Mouse (Mus musculus) c-Kit-positive CD71-negative TER-119-negative erythroid progenitor cells, embryonic 14.5 days (primary cell): ENCODE data around the gene Xab2.
"Not testable (repeated sequence)": the region's sequence is repeated elsewhere in the genome, so short reads cannot be mapped to it uniquely, and the experiment has no call there.

Experiments used
- DNase-seq: peaks from one replicate; pipeline ENCODE4 v3.0.0-alpha.2; 2013; ENCODE audit warnings: low read depth

Xab2 gene

DNA sequence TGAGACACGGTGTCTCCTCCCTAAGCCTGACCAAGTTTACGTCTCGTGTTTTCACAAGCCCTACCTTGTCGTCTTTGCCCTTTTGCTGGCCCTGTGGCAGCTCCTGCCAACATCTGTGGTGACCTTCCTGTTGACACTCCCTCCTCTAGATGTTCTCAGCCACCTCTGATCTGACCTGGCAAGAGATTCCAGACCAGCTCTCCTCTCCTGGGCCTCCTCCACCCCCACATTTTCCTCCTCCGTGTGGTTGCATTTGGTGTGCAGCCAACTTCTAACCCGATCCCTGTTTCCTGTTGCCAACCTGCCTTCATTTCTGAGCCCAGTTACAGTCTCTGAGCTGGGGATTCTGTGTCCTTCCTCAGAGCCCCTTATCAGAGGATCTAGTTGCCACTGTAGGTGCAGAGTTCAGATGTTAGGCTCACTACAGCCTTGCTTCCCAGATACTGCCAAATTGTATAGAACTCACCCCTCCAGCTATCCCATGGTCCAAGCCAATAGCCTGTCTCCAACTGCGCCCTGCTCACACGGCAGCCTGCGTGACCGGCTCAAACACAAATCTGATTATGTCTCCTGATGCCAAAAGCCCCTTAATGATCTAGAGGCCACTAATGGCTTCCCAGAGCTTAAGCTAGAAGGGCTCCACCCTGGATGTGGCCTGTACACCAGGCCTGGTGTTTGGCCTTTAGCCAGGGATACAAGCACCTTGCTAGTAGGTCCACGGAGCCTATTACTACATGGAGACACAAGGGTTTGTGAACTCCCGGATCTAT lies 11.9 kb downstream of the Xab2 start:
- no peak for DNase-seq

DNA sequence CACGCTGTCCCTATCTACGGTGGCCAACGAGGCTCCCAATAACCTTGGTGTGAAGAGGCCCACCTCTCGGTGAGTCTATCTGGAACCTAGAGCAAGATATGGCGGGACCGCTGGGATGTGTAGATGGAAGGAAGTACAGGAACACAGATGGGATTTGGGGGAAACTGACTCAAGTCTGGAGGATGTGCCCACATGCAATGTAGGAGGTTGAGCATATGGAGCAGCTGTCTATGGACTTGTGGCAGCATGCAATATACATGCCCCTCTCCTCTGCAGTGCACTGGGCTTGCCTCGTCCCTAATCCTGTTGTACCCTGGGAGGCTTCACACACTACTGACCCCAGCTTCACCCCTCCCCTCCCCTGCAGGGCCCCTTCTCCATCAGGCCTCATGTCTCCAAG lies 13.3 kb downstream of the Xab2 start:
- DNase-seq: no peak

DNA sequence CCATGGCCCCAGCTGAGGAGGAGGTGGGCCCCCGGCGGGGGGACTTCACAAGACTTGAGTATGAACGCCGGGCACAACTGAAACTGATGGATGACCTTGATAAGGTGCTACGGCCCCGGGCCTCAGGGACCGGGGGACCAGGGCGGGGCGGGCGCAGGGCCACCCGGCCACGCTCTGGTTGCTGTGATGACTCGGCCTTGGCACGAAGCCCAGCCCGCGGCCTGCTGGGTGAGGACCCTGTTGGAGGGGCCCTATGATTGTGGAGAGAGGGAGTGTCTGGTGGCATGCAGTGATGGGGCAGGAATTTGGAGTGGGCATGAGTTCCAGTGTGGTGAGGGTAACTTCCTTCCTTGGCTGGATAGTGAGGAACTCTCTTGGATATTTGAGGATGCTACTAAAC lies 14.5 kb downstream of the Xab2 start:
- no peak for DNase-seq

DNA sequence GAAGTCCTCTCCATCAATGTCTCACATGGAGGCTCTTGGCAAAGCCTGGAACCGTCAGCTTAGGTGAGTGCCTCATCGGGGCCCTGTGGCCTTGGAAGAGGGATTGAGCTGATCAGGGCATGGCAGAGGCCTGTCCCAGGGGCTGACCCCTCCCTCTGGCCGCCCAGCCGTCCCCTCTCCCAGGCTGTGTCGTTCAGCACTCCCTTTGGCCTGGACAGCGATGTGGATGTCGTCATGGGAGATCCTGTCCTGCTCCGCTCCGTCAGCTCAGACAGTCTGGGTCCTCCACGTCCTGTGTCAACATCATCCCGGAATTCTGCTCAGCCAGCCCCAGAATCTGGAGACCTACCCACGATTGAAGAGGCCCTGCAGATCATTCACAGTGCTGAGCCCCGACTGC lies 17.7 kb downstream of the Xab2 start:
- DNase-seq: no peak

DNA sequence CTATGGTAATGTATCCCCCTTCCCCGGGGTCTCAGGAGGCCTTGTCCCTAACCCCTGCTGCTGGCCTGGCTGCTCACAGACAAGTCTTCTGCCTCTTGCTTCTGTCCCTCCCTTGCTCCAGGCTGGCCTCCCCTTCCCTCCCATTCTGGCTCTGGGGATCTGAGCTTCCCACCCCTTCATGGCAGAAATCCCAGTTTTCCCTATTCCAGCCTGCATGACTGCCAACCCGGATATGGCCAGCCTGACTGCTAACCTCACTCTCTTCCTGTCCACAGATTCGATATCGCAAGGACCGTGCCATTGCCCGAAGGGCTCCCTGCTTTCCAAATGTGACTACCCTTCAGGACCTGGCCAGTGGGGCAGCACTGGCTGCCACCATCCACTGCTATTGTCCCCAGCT lies 20.7 kb downstream of the Xab2 start:
- no peak for DNase-seq

DNA sequence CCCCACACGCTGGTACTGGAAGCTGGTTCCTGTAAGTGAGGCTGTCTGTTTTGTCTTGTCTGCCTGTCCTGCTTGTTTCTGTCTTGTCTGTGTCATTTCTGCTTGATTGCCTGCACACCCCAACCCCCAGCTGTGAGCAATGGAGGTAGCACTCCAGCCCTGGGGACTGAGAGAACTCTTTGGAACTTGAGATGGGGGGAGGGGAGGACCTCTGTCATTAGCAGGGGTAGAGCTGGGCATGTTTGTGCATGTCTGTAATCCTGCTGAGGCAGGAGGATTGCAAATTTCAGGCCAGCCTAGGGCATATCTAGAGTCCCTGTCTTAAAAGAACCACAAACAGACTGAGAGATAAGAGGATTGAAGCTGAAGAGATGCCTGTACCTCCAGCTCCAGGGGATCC lies 21.9 kb downstream of the Xab2 start:
- DNase-seq: no peak

DNA sequence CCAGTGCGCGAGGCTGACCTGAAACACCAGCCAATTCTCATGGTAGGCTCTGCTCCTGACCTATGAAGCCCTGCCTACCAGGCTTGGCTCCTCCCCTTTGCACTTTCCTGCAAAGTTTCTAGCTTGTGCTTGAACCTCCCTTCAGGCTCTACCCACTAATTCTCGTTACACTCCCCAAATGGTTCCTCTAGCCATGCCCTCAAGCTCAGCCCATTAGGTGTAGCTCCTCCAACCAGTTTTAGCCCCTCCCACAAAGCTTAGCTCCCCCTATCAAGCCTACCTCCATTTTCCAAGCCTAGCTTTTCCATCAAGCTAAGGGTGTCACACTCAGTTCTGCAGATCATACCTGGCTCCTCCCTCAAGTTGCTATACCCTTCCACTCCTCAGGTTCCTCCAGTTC lies 23.1 kb downstream of the Xab2 start:
- no peak for DNase-seq

DNA sequence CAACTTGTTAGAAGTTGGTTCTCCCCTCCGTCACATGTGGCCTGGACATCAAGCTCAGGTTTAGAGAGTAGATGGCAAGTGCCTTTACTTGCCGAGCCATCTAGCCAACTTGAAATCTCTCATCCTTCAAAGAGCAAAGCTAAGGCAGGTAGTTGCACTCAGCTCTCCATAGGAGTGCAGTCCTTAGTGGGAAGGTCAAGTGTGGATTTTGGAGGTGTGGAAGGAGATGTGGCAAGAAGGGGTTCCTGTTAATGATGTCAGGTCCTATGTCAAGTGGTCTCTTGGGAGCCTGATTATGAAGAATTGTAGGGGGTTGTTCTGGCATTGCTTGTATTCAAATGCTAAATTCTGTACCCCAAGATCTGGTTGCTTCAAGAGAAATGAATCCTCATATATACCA lies 26.6 kb downstream of the Xab2 start:
- DNase-seq: no peak

DNA sequence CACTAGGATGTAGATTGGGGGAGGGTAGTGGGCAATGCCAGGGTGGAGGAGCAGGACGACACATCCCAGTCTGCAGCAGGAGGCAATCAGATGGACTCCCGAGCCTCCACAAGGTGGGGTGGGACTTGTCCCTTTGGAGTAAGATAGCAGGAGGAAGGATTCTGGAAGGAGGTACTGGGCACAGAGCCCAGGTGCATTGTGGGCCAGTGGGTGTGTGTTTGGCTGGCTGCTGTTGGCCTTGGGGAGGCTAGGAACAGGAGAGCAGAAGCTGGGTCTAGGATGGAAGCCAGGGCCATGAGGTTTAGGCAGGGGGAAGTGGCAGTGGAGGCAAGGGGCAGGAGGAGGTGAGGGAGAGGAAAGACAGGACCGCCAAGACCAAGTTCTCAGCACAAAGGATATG lies 27.6 kb downstream of the Xab2 start:
- no peak for DNase-seq

DNA sequence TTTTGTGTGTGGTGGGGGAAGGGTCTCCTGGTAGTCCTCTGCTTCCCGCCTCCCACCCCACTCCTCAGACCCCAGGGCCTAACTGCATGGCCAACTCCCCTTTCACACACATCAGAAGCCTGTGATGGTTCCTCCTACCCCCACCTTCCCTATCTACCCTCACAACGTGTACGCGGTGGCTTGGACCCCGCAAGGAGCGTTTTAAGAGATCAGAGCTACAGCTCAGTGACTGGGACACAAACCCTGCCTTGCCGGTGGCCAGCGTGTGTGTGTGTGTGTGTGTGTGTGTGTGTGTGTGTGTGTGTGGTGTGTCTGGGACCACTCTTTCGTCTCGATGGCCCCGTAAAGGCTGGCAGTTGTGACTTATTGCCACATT lies 32.9 kb downstream of the Xab2 start:
- no peak for DNase-seq

DNA sequence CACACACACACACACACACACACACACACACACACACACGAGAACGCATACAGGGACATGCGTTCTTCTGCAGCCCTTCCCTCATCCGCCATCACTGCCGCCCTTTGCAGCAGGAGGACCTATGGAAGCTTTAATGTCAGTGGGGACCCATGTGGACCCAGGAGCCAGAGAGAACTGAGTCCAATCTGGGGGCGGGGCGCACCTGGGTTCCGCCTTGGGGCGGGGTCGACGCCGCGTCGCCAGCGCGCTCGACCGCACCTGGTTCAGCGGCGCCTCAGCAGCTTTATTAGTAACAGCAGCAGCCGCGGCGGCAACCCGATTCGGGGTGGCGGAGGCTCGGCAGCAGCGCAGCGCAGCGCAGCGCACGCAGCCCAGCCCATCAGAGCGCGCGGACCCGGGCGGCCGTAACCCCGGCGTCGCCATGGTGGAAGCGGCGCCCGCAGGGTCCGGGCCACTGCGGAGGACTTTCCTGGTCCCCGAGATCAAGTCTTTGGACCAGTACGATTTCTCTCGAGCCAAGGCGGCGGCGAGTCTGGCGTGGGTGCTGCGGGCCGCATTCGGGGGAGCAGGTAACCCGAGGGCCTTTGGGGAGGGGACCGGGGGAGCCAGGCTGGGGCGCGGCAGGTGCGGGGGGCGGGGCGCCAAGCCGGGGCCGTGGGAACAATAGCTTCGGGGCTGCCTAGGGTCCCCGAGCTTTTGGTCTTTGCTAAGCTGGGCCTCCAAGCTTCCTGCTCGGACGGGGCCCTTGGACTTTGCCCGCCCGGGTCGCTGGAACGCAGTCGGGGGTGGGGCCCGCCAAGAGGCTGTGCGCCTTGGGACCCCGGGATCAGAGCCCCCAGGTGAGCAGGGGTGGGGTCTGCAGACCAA lies 33.5 kb downstream of the Xab2 start:
- peak; percentile 23 for DNase-seq

DNA sequence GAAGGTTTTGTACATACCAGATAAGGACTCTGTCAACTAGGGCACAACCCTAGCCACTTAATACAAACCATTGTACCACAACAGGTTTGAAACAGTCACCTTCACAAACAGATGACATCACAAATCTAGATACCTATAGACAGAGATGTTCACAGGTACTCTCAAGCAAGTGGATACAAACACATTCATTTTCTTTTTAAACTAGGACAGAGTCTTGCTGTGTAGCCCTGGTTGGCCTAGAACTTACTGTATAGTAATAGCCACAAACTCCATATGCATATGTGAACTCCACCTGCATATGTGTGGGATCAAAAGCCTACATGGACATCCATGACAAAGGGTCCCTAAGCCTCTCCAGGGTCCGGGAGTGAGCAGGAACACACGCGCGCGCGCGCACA lies 34.1 kb downstream of the Xab2 start, which contains the start of gene Camsap3:
Gene Camsap3, plus strand, starts transcription at position 301 of the 398 bp plus-strand sequence.
- no peak for DNase-seq

DNA sequence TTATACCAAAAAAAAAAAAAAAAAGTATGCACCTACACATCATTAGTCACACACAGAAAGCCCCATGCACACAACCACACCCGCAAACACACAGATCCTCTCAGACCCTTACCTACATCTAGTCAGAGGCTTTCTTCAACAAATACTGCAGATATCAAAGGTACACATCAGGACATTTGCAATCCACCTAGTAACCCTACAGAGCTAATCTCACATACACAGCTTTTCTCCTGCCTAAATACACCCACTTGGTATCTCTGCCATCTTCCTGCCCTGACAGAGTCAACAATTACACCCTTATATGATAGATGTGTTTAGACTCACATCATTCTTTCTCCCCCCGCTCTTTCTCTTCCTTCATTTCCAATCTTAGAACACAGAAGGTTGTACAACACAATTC lies 34.7 kb downstream of the Xab2 start:
- no peak for DNase-seq

DNA sequence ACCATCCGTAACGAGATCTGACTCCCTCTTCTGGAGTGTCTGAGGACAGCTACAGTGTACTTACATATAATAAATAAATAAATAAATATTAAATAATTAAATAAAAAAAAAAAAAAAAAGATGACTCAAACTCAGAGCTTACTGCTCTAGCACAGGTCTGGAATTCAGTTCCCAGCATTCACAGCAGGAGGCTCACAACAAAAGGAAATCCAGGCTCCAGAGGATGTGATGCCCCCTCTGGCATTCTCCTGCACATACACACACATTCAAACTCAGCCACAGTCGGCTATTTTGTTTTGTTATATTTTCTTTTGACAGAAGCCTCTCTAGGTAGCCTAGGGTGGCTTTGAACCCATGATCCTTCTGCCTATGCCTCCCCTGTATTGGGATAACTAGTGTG lies 39.2 kb downstream of the Xab2 start:
- DNase-seq: not testable (repeated sequence)

DNA sequence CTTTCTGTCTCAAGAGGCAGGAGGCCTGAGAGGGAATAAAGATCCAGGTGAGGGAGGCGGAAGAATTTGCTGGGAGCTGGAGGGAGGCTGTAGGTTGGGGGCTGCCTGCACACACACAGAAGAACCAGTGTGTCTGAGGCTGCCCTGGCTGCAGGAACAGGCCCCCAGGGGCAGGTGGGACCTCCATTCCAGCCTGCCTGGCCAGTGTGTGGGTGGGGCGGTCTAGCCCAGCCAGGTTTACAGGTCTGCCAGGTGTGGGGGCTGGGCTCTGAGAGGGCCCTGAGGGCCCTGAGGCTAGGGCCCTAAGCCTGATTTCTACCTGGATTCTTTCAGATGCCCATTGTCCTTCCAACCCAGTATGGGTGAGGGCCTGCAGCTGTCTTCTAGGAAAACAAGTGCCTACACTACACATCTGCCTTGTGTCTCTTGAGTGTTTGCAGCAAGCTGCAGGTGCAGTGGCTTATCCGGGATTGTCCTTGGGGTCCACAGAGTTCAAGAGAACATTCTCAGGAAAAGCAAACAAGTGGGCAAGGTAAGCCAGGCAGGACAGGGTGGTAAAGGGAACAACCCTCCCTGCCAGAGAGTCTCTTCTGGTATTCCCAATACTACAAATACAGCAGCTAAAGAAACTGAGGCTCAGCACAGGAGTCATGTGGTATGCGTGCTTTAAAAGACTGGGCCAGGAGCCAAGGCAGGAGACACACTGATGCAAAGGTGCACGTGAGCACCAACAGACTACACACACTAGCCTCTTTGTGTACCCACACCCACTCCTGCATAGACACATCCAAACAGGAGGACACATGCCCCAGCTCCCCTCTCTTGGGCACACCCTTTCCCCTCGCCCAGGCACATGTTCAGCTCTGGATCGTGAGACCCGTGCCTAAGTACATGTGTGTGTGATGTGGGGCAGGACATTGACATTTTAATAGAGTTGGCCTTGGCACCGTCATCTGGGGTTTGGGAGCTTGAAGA lies 41.4 kb downstream of the Xab2 start:
- no peak for DNase-seq

DNA sequence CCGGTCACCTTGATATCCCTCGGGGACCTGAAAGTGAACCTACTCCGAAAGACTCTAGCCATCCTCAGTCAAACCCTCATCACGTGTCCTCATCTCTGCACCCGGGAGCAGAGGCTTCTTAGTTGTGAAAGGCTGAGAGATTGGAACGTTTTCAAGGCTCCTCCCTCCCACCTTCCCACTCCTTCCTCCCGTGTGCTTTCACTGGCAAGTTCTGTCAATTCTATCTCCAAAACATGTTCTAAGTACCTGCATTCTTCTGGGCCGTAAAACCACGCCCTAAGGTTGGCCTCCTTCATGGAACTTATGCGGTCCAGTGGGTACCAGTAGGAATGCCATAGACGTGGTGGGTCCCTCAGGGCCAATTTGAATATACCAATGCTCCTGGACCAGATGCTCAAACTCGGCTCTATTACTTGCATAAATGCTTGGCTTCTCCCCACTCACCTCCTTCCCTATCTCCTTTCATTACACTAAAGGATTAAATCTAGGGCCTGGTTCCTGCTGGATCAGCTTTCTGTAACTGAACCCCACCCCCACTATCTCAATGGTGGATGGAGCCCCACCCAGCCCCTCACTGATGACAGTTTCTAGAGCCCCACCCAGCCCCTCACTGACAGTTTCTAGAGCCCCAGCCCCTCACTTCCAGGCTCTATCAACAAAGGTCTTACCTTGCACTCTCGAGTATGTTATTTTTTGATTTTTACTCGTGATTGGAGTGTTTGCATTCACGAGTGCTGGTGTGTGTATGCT lies 44.7 kb downstream of the Xab2 start:
- DNase-seq: no peak

DNA sequence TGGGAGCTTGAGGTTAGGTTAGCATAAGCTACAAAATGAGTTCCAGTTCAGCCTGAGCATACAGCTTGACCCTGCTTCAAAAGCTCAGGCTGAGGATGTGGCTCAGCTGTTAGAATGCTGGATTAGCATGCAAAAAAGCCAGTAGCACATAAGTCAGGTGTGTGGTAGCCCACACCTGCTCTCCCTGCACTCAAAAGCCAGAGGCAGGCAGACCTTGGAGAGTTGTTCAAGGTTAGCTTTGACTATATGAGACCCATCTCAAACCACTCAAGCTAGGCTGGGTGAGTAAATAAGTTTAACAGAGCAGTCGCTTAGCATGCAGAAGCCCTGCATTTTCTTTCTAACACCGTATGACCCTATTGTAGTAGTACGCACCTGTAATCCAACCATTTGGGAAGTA lies 46.6 kb downstream of the Xab2 start:
- no peak for DNase-seq

DNA sequence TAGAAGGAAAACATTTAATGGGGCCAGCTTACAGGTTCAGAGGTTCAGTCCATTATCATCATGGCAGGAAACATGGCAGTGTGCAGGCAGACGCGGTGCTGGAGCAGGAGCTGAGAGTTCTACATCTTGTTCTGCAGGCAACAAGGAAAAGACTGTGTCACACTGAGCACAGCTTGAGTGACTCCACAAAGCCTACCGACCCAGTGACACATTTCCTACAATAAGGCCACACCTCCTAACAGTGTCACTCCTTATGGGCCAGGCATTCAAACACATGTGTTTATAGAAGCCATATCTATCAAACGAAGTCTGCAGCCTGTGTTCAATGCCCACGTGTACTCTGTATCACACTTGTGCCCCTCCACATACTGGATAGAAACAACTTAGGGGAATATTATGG lies 51.3 kb downstream of the Xab2 start:
- no peak for DNase-seq

DNA sequence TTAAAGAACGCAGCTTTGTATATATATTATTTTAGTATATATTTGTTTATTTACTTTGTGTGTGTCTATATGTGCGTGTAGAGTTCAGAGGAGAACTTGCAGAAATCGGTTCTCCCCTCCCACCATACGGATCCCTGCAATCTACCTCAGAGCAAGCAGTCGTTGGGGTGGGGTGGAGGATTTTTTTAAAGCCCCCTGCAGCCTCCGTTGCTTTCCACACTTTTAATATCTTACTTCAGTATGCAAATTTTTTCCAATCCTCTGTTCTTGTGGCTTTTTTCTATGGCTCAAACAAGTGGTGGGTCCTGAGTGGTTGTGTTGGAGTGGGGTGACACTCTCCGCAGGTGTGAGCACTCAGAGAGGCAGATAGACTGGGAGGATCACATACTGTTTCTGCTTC lies 52.7 kb downstream of the Xab2 start:
- DNase-seq: no peak

DNA sequence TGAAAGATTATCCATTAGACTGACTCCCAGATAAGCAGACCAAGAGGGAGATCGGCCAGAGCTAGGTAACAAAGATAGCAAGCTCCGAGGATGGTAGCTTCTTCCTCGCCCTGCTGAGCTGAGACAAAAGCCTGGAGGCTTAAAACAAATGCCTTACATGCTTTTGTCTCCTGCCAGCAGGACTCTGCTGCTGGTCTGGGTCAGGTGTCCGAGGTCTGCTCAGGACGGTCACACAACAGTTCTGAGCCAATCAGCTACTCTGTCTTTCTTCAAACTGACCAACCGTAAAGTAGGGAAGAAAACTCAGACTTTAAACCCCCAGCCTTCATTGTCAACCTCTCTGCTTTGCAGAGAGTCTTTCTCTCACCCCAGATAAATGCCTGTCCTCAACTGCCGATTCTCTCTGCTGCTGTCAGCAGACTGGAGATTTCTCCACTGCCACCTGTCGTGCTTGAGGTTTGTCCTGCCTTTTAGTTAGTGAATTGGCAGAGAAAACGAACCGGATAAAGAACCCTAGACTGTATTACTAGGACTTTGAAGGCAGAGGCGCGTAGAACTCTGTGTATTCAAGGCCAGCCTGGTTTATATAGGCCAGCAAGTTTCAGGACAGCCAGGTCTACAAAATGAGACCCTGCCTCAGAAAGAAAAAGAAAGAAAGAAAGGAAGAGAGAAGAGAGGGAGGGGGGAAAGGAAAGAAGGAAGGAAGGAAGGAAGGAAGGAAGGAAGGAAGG lies 53.3 kb downstream of the Xab2 start, which contains the start of gene C330021F23Rik:
Gene C330021F23Rik, plus strand, starts transcription at position 350 of the 731 bp plus-strand sequence.
- DNase-seq: no peak
